Mouse (Mus musculus) ES-Bruce4 (cell line): ENCODE measurements at regions not wholly inside any gene's neighbourhood (a gene's known extent, or its start where the extent isn't known, plus 50 kb on each side); places are given as distances from the start of the nearest gene placed in this dataset.

Experiments used
- CTCF ChIP-seq: IDR thresholded peaks from one replicate; pipeline ENCODE4 v1.8.1; 2011; ENCODE audit warnings: low read depth, low read length
- EP300 ChIP-seq: IDR thresholded peaks from 2 replicates; pipeline ENCODE4 v1.6.1; 2011; ENCODE audit warnings: low read depth, low read length; ENCODE audit not compliant: insufficient read depth
- POLR2A ChIP-seq: IDR thresholded peaks from one replicate; pipeline ENCODE4 v1.8.1; 2011; ENCODE audit warnings: low read length; ENCODE audit not compliant: insufficient read depth

GRCm38 (mm10) chr12:4532707-4533106, 55.7 kb upstream of the Ncoa1 start:
- TF ChIP-seq CTCF (no peak), POLR2A (no peak), EP300 (no peak)
